Mouse (Mus musculus) intestine, embryonic 14.5 days (tissue): Measurements from ENCODE around the gene Rab5b. TPM values are rescaled to one million over a fixed set of nuclear protein-coding genes. Genes with fewer than 3 reads are reported as not detected.

Experiments used
- ATAC-seq: fragments of 200-750 bp; cut with Nextera tagmentation; replicated peaks from 2 replicates; pipeline ENCODE4 v1.8.0; 2017; ENCODE audit warnings: low read depth, moderate number of reproducible peaks, moderate TSS enrichment, moderate library complexity; ENCODE audit not compliant: low FRiP score, low TSS enrichment
- DNase-seq: peaks from one replicate; pipeline ENCODE4 v3.0.0-alpha.2; 2018; ENCODE audit warnings: low spot score
- H3K27ac ChIP-seq: fragments of 300-500 bp; sonication (generic); 2 replicates; pipeline ENCODE4 v1.5.1; 2014; ENCODE audit warnings: low read depth, mild to moderate bottlenecking, control low read depth
- H3K27me3 ChIP-seq: fragments of 300-500 bp; sonication (generic); replicated peaks from 2 replicates; pipeline ENCODE4 v1.6.1; 2014; ENCODE audit warnings: low read length, control low read depth; ENCODE audit not compliant: control insufficient read depth, insufficient read depth
- H3K36me3 ChIP-seq: fragments of 300-500 bp; sonication (generic); 2 replicates; pipeline ENCODE4 v1.6.1; 2014; ENCODE audit warnings: low read length, control low read depth; ENCODE audit not compliant: control insufficient read depth, insufficient read depth
- H3K4me1 ChIP-seq: fragments of 300-500 bp; sonication (generic); replicated peaks from 2 replicates; pipeline ENCODE4 v1.6.1; 2014; ENCODE audit warnings: low read length, control low read depth, mixed read lengths; ENCODE audit not compliant: control insufficient read depth, insufficient read depth
- H3K4me2 ChIP-seq: fragments of 300-500 bp; sonication (generic); 2 replicates; pipeline ENCODE4 v1.6.1; 2014; ENCODE audit warnings: low read length
- H3K4me3 ChIP-seq: fragments of 300-500 bp; sonication (generic); 2 replicates; pipeline ENCODE4 v1.5.1; 2014; ENCODE audit warnings: low read depth, low read length, control low read depth, mixed read lengths
- H3K9ac ChIP-seq: fragments of 300-500 bp; sonication (generic); 2 replicates; pipeline ENCODE4 v1.6.1; 2014; ENCODE audit warnings: mild to moderate bottlenecking, low read length
- H3K9me3 ChIP-seq: fragments of 300-500 bp; sonication (generic); 2 replicates; pipeline ENCODE4 v1.6.1; 2016; ENCODE audit warnings: low read length, control low read depth; ENCODE audit not compliant: control insufficient read depth
- WGBS: fragments of 180-500 bp; shearing (Covaris S2); extraction: QIAGEN DNeasy Blood & Tissue Kit; methylation state at CpG from one replicate; pipeline ENCODE4 v1.1.7; 2014; 5-methylcytosine and 5-hydroxymethylcytosine counted together
- polyA plus RNA-seq: library from polyadenylated mRNA; unstranded; fragments of >200 nt; fragmentation: Nextera tagmentation; extraction: Ambion mirVana; gene quantifications from 2 replicates; pipeline ENCODE4 v1.2.1, GENCODE M21; 2014

The Rab5b gene
- polyA plus RNA-seq, 1 experiment from 2014 or later = 59.4 TPM

- Histone ChIP-seq H3K4me3 (peak within 1 kb of the TSS; percentile 87), H3K9ac (peak within 1 kb of the TSS; percentile 89), H3K4me1 (peaks cover 18% of the 10 kb centered on the region), H3K27ac (peak within 1 kb of the TSS; percentile 98), H3K9me3 (no peaks in the 10 kb centered on the region), H3K27me3 (no peaks in the 10 kb centered on the region), H3K4me2 (peak within 1 kb of the TSS; percentile 77), H3K36me3 (peaks cover 41% of the 10 kb centered on the region)
- DNase-seq = no peak
- 13% methylated on average over 4 of the region's 4 CpGs for WGBS
- no peak for ATAC-seq
These were observed 7.8 kb upstream of the Rab5b start, which contains the start of gene Pmel for GRCm38 (mm10) chr10:128703895-128704294. TSS of gene Pmel (plus strand) at chr10:128704195.

- ATAC-seq = no peak
These were observed 6.4 kb upstream of the Rab5b start for GRCm38 (mm10) chr10:128702328-128703007.

GRCm38 (mm10) chr10:128700712-128701111, 4.6 kb upstream of the Rab5b start:
- no peak overlapping the region for H3K4me3 ChIP-seq
- no peaks in the 10 kb centered on the region for H3K27me3 ChIP-seq
- 83% methylated on average over 5 of the region's 5 CpGs for WGBS
- no peak overlapping the region for H3K27ac ChIP-seq
- H3K4me1 ChIP-seq = peaks cover 18% of the 10 kb centered on the region
- no peak for DNase-seq
- H3K9ac ChIP-seq = no peak overlapping the region
- no peak for ATAC-seq
- H3K9me3 ChIP-seq = no peaks in the 10 kb centered on the region
- H3K36me3 ChIP-seq = peaks cover 53% of the 10 kb centered on the region
- no peak overlapping the region for H3K4me2 ChIP-seq

More at GRCm38 (mm10) chr10:128702328-128703007, 6.4 kb upstream of the Rab5b start:
- peaks cover 18% of the 10 kb centered on the region for H3K4me1 ChIP-seq
- no peak for DNase-seq
- WGBS = 77% methylated on average over 6 of the region's 6 CpGs
- no peaks in the 10 kb centered on the region for H3K27me3 ChIP-seq
- peaks cover 53% of the 10 kb centered on the region for H3K36me3 ChIP-seq
- no peaks in the 10 kb centered on the region for H3K9me3 ChIP-seq
- H3K27ac ChIP-seq = no peak overlapping the region
- H3K4me2 ChIP-seq = no peak overlapping the region
- no peak overlapping the region for H3K4me3 ChIP-seq
- no peak overlapping the region for H3K9ac ChIP-seq

- Histone ChIP-seq H3K4me3 (no peak overlapping the region), H3K9ac (no peak overlapping the region), H3K27ac (no peak overlapping the region), H3K9me3 (no peaks in the 10 kb centered on the region), H3K4me2 (no peak overlapping the region), H3K27me3 (no peaks in the 10 kb centered on the region), H3K4me1 (peaks cover 18% of the 10 kb centered on the region), H3K36me3 (peaks cover 53% of the 10 kb centered on the region)
- ATAC-seq (no peak), DNase-seq (no peak)
- 73% methylated on average over 11 of the region's 11 CpGs for WGBS
These were observed 3.5 kb upstream of the Rab5b start for GRCm38 (mm10) chr10:128699611-128700010.

DNA sequence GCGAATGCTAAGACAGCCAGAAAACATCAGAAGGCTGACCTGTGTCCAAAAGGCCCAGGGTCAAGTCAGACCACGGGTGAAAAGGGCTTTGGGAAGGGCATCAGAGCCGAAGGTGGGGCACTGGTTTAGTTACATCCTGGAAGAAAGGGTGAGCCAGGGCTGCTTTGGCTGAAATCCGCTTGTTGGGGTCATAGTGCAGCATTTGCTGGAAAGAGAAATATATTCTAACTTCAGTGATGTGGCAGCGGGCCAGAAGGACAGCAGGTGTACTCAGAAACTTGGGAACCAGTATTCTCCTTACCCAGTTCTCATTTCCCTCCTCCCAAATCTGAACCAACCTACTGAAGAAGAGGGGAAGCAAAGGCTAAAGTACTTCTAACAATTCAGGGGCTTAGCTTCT, 2.9 kb upstream of the Rab5b start:
- DNase-seq (no peak), ATAC-seq (no peak)
- Histone ChIP-seq H3K9me3 (no peaks in the 10 kb centered on the region), H3K27ac (no peak overlapping the region), H3K4me1 (peaks cover 21% of the 10 kb centered on the region), H3K9ac (no peak overlapping the region), H3K36me3 (peaks cover 53% of the 10 kb centered on the region), H3K4me3 (no peak overlapping the region), H3K4me2 (no peak overlapping the region), H3K27me3 (no peaks in the 10 kb centered on the region)
- 86% methylated on average over 5 of the region's 5 CpGs for WGBS

DNA sequence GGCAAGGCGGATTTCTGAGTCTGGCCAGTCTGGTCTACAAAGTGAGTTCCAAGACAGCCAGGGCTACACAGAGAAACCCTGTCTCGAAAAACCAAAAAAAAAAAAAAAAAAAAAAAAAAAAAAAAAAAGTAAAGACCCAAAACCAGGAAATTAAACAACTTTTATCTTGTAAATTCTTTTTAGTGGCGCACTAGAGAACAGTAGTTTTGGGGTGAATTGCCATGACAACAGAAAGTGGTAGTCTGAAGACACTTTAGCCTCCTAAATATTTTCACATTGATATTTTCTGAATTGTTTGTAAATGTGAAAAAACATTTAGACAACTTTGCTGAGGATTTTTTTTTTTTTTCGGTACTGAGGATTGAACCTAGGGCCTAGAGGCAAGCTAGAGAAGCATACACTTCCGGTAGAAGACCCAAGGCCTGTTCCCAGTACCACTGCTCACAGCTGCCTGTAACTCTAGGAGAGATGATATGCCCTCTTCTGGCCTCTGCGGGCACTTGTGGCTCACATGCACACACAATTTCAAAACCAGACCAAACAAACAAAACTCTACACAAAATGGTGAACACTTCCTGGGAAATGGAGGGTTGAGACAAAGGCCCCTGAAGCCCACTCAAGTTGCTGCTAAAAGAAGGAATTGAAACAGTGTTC, 1.1 kb upstream of the Rab5b start:
- ATAC-seq = no peak
- peak overlapping the region; percentile 60; the same call in 1 of the 2 replicates for H3K4me2 ChIP-seq
- H3K9ac ChIP-seq = no peak overlapping the region
- H3K9me3 ChIP-seq = no peaks in the 10 kb centered on the region
- no peaks in the 10 kb centered on the region for H3K27me3 ChIP-seq
- WGBS = 86% methylated on average over 6 of the region's 6 CpGs
- peaks cover 9% of the 10 kb centered on the region for H3K4me1 ChIP-seq
- peak overlapping the region; percentile 59; the same call in 1 of the 2 replicates for H3K27ac ChIP-seq
- H3K36me3 ChIP-seq = peaks cover 53% of the 10 kb centered on the region
- DNase-seq = no peak
- H3K4me3 ChIP-seq = no peak overlapping the region

- H3K4me2 ChIP-seq = peak overlapping the region; percentile 79
- WGBS = 2% methylated on average over 22 of the region's 22 CpGs
- H3K4me3 ChIP-seq = peak overlapping the region; percentile 90
These were observed 563 bp downstream of the Rab5b start for GRCm38 (mm10) chr10:128695411-128695991.

GRCm38 (mm10) chr10:128674469-128675008, 21.5 kb downstream of the Rab5b start:
- peak overlapping the region; percentile 66 for H3K4me3 ChIP-seq
- WGBS = 2% methylated on average over 9 of the region's 9 CpGs
- H3K27me3 ChIP-seq = no peaks in the 10 kb centered on the region
- DNase-seq (no peak), ATAC-seq (peak; percentile 7; the same call in 1 of the 2 replicates)
- H3K4me1 ChIP-seq = peaks cover 4% of the 10 kb centered on the region; the same call in 1 of the 2 replicates
- peak overlapping the region; percentile 87 for H3K4me2 ChIP-seq
- H3K9ac ChIP-seq = peak overlapping the region; percentile 31
- H3K9me3 ChIP-seq = no peaks in the 10 kb centered on the region
- H3K27ac ChIP-seq = peak overlapping the region; percentile 57
- peaks cover 11% of the 10 kb centered on the region for H3K36me3 ChIP-seq

More at GRCm38 (mm10) chr10:128695411-128695991, 563 bp downstream of the Rab5b start:
- Histone ChIP-seq H3K27ac (peak overlapping the region; percentile 97), H3K9ac (peak overlapping the region; percentile 86), H3K36me3 (peaks cover 36% of the 10 kb centered on the region), H3K9me3 (no peaks in the 10 kb centered on the region), H3K27me3 (no peaks in the 10 kb centered on the region), H3K4me1 (peaks cover 9% of the 10 kb centered on the region)
- ATAC-seq (no peak), DNase-seq (no peak)
